8 mouse cellular contexts compared by ENCODE assay signal in the genomic region with DNA sequence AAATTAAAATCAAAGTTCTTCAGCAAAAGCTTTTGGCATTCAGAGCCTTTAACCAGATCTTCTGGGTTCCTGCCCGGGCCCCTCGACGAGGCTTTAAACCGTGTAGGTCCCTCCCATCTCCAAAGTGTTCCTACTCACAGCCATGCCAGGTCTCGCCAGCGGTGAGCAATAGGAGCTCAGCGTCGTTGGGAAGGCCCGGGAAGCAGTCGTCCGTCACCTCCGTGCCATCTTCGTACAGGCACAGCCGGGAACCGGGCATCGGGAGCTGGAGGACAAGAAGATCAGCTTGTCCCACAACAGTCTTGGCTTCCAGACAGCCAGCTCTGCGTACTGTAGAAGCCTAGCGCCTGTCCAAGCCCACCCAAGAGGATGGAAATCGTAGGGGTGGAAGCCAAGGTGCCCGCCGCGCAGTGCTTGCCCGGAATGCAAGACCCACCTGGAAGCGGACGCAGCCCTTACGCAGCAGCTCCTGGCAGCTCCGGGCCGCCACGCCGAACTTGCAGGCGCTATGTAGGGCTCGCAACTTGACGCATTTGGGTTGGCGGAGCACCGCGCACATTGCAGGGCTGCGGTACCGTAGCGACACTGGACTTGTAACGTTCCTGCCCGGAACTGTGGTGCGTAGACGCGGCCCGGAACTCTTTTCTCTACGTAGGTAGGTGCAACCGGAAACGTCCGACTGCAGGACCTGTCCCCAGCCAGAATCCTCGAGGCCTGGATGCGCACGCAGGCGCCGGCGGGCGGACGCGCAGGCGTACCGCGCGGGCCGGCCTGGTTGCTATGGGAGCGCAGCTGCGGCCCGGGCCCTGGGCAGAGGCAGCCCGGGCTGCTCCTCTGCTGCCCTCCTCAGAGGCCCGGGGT. TPM values are rescaled to one million over a fixed set of nuclear protein-coding genes. Genes with fewer than 3 reads are reported as not detected.
DNase-seq lines count a peak whose midpoint lies in the region; ATAC-seq and TF ChIP-seq lines count a peak whose summit lies in the region.

A gene (minus strand): TSS at position 696 of the 861 bp plus-strand sequence.
A gene (plus strand): TSS at position 764 of the 861 bp plus-strand sequence.

- peak; percentile 79 for DNase-seq in WW6 (ENCODE audit: low read depth, low spot score)
- DNase-seq in cerebellum, postnatal 4 days (ENCODE audit: low spot score in 2 of 2) = peak; percentile 90 to 97
- peak; percentile 97 for DNase-seq in gastrocnemius, adult 2 months
- peak; percentile 98 for DNase-seq in hindbrain, postnatal 0 days (ENCODE audit: low spot score)
- DNase-seq in left cerebral cortex, adult 2 months (ENCODE audit: extremely low spot score in 1 of 2, low spot score in 2 of 2) = peak; percentile 94
- peak; percentile 95 to 97 for DNase-seq in right cerebral cortex, adult 2 months (ENCODE audit: low spot score in 2 of 2)
- DNase-seq in urinary bladder, postnatal 14 days (ENCODE audit: low spot score) = peak; percentile 94

- peak; percentile 97 for ATAC-seq in hindbrain, postnatal 0 days
- ATAC-seq in megakaryocyte, adult 5-6 weeks (ENCODE audit: poor library complexity, severe bottlenecking) = peak; percentile 93

- H3K36me3 ChIP-seq in hindbrain, postnatal 0 days (ENCODE audit: insufficient read depth, low read length) = peaks cover 22% of the 10 kb centered on the region

- H3K27ac ChIP-seq in gastrocnemius, adult 2 months = peak within 1 kb of the TSS; percentile 88
- H3K27ac ChIP-seq in hindbrain, postnatal 0 days = peak within 1 kb of the TSS; percentile 85
- H3K27ac ChIP-seq in left cerebral cortex, adult 2 months = peak within 1 kb of the TSS; percentile 95

- 1% methylated on average over 67 of the region's 68 CpGs for WGBS in hindbrain, postnatal 0 days

- H3K4me2 ChIP-seq in hindbrain, postnatal 0 days (ENCODE audit: low read depth, low read length) = peak within 1 kb of the TSS; percentile 95

- H3K9ac ChIP-seq in hindbrain, postnatal 0 days (replicated peaks; ENCODE audit: low read length) = peak within 1 kb of the TSS; percentile 79

- intact Hi-C loops in gastrocnemius, adult 2 months (cut with DNase I) = loop anchor here (2.0 kb wide), 1 partner anchor 36 kb away; a partner anchor contains a TSS
- intact Hi-C loops in left cerebral cortex, adult 2 months (cut with DNase I) = loop anchor here (1.0 kb wide), 2 partner anchors 17 to 37 kb away; a partner anchor contains a TSS

- TF ChIP-seq CTCF in gastrocnemius, adult 2 months (IDR thresholded peaks at IDR 0.05) = no peak
- peak; percentile 12; the same call in 1 of the 2 replicates for TF ChIP-seq CTCF in hindbrain, postnatal 0 days (IDR thresholded peaks at IDR 0.05; ENCODE audit: low read depth)
- no peak for TF ChIP-seq CTCF in left cerebral cortex, adult 2 months (IDR thresholded peaks at IDR 0.05)

- peak within 1 kb of the TSS; percentile 77 for H3K4me3 ChIP-seq in gastrocnemius, adult 2 months
- H3K4me3 ChIP-seq in hindbrain, postnatal 0 days (ENCODE audit: low read length) = peak within 1 kb of the TSS; percentile 81
- H3K4me3 ChIP-seq in left cerebral cortex, adult 2 months = peak within 1 kb of the TSS; percentile 77

- H3K9me3 ChIP-seq in hindbrain, postnatal 0 days (ENCODE audit: low read length) = no peaks in the 10 kb centered on the region

- peaks cover 7% of the 10 kb centered on the region for H3K4me1 ChIP-seq in hindbrain, postnatal 0 days (ENCODE audit: insufficient read depth, low read length)

- H3K27me3 ChIP-seq in hindbrain, postnatal 0 days (ENCODE audit: insufficient read depth, low read length) = no peaks in the 10 kb centered on the region

RNA-seq across cellular contexts. Expression of the first gene that starts in this region (rescaled TPM):
- 1 to 10 TPM; 1.0 to 2.6 TPM for total RNA-seq in gastrocnemius, adult 2 months (2021)
- 15.1 and 25.7 TPM in 2 replicates for total RNA-seq in hindbrain, postnatal 0 days (2014; rRNA removed)
- 10.6 and 13.1 TPM in 2 replicates for polyA plus RNA-seq in hindbrain, postnatal 0 days (2015; fragmentation: Nextera tagmentation; extraction: Ambion mirVana)
- total RNA-seq in left cerebral cortex, adult 2 months (2021) = 10 to 100 TPM; 15.1 to 17.9 TPM
- 6.7 and 8.4 TPM in 2 replicates for total RNA-seq in megakaryocyte, adult 5-6 weeks (2015)
- 8.6 and 13.8 TPM in 2 replicates for total RNA-seq in megakaryocyte, adult 5-6 weeks (2017)

RNA-seq across cellular contexts. Expression of the second gene that starts in this region (rescaled TPM):
- total RNA-seq in gastrocnemius, adult 2 months (2021) = 10 to 100 TPM; 28.3 to 30.0 TPM
- 11.2 and 11.7 TPM in 2 replicates for total RNA-seq in hindbrain, postnatal 0 days (2014; rRNA removed)
- 11.6 and 13.9 TPM in 2 replicates for polyA plus RNA-seq in hindbrain, postnatal 0 days (2015; fragmentation: Nextera tagmentation; extraction: Ambion mirVana)
- total RNA-seq in left cerebral cortex, adult 2 months (2021) = 10 to 100 TPM; 33.6 to 34.4 TPM
- 4.0 and 4.3 TPM in 2 replicates for total RNA-seq in megakaryocyte, adult 5-6 weeks (2015)
- total RNA-seq in megakaryocyte, adult 5-6 weeks (2017) = 4.3 and 5.3 TPM in 2 replicates

Comparison
In these comparisons a context has a peak if more than half of its experiments do, and no peak if none do; other contexts are left out.
1. Peak in every context shown above with its lines: DNase-seq, ATAC-seq, H3K4me3 ChIP-seq and H3K27ac ChIP-seq.